ENCODE assay signal across 10 mouse cellular contexts in the genomic region with DNA sequence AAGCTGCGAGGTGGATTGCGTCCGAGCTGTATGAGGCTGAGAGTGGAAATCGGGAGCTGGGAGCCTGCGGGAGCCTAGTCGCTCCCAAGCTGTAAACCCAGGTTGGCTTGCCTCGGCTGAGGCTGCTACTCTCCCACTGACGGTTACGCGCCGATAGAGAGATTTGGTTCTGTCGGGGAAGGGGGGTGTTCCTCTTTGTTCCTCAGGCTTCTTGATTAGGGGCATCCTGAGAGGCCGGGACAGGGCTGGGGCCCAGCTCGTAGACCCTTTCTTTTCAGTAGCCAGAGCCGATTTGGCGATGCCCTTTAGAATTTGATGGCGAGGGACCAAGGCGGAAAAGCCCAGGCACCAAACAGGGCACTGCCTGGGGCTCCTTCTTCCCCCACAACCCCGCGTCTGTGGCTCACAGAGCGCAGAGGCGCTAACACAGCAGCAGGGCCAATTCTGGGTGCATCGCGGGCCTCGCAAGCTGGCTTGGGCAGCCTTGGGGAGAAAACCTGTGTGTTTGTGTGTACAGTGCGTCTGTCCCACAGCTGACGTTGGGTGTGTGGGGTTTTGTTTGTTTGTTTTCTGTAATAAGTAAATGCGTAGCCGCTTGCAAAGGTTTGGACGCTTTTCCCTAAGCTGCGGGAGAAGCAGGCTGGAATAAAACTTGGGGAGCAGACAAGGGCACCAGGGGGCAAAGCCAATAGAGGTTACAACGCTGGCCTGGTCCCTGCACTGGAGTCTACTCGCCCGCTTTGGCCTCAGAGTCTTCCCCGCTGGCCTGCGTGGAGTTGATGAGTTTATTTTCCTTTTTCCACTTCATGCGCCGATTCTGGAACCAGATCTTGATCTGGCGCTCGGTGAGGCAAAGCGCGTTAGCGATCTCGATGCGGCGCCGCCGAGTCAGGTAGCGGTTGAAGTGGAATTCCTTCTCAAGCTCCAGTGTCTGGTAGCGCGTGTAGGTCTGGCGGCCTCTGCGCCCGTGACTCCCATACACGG. TPM values are rescaled to one million over a fixed set of nuclear protein-coding genes. Genes with fewer than 3 reads are reported as not detected.
A peak's percentile ranks its signal among the peaks of the same experiment; 100 is the strongest.
DNase-seq lines count a peak whose midpoint lies in the region; ATAC-seq and TF ChIP-seq lines count a peak whose summit lies in the region.
"Had no signal": no experiment of that assay in that cellular context is flagged by ENCODE, and none has a peak within 500 bp of the region (broad histone marks: within the 10 kb centered on the region; RNA-seq: fewer than 3 reads in every experiment).

No protein-coding gene starts in this region.

- peak overlapping the region; percentile 59 for H3K9ac ChIP-seq in lung, embryonic 16.5 days (ENCODE audit: low read length)
- peak overlapping the region; percentile 61 for H3K9ac ChIP-seq in stomach, postnatal 0 days (ENCODE audit: low read length)

- TF ChIP-seq EP300 in stomach, postnatal 0 days (optimal IDR thresholded peaks at IDR 0.05), result no peak

- peak overlapping the region; percentile 73 for H3K27ac ChIP-seq in lung, embryonic 16.5 days (ENCODE audit: low read length)
- peak overlapping the region; percentile 66 for H3K27ac ChIP-seq in stomach, postnatal 0 days (replicated peaks)

- 15% methylated on average over 55 of the region's 55 CpGs for WGBS in lung, embryonic 16.5 days
- 12% methylated on average over 55 of the region's 55 CpGs for WGBS in stomach, postnatal 0 days

- no peaks in the 10 kb centered on the region for H3K9me3 ChIP-seq in lung, embryonic 16.5 days (ENCODE audit: control insufficient read depth, low read length)
- H3K9me3 ChIP-seq in stomach, postnatal 0 days (ENCODE audit: control insufficient read depth, low read length), result no peaks in the 10 kb centered on the region

- peaks cover 51% of the 10 kb centered on the region for H3K27me3 ChIP-seq in lung, embryonic 16.5 days (ENCODE audit: control insufficient read depth, insufficient read depth, low read depth, low read length)
- peaks cover 5% of the 10 kb centered on the region; the same call in 1 of the 2 replicates for H3K27me3 ChIP-seq in stomach, postnatal 0 days (ENCODE audit: control insufficient read depth, insufficient read depth, low read length)

- peak overlapping the region; percentile 73 for H3K4me2 ChIP-seq in lung, embryonic 16.5 days (ENCODE audit: low read depth, low read length)
- H3K4me2 ChIP-seq in stomach, postnatal 0 days (replicated peaks; ENCODE audit: low read depth), result peak overlapping the region; percentile 76

- no peaks in the 10 kb centered on the region for H3K36me3 ChIP-seq in lung, embryonic 16.5 days (ENCODE audit: control insufficient read depth, insufficient read depth, low read length)
- H3K36me3 ChIP-seq in stomach, postnatal 0 days (ENCODE audit: control insufficient read depth, insufficient read depth, low read length), result no peaks in the 10 kb centered on the region

- TF ChIP-seq CTCF in stomach, postnatal 0 days (IDR thresholded peaks at IDR 0.05; ENCODE audit: low read depth), result no peak

- ATAC-seq in lung, embryonic 16.5 days (ENCODE audit: low read depth), result no peak
- no peak for ATAC-seq in stomach, postnatal 0 days (ENCODE audit: low FRiP score, low TSS enrichment)

- H3K4me1 ChIP-seq in lung, embryonic 16.5 days (replicated peaks; ENCODE audit: control insufficient read depth, insufficient read depth, low read length), result peaks cover 2% of the 10 kb centered on the region; the same call in 1 of the 2 replicates
- no peaks in the 10 kb centered on the region for H3K4me1 ChIP-seq in stomach, postnatal 0 days (replicated peaks; ENCODE audit: control insufficient read depth, insufficient read depth)

- peak overlapping the region; percentile 85 for H3K4me3 ChIP-seq in lung, embryonic 16.5 days (ENCODE audit: low read length)
- H3K4me3 ChIP-seq in stomach, postnatal 0 days (ENCODE audit: low read depth, low read length), result peak overlapping the region; percentile 29

- peak; percentile 63 for DNase-seq in embryo, embryonic 11 days
- DNase-seq in embryo, embryonic 10.5 days (ENCODE audit: low spot score), result no peak
- no peak for DNase-seq in lung, postnatal 14 days
- DNase-seq in kidney, postnatal 10 days, result peak; percentile 56
- DNase-seq in stomach, postnatal 0 days (ENCODE audit: low spot score), result peak; percentile 19
- DNase-seq in yolk sac, embryonic 10.5 days (ENCODE audit: low spot score), result no peak
- DNase-seq in natural killer cell, adult 2 months (ENCODE audit: low spot score in 2 of 2), result no peak
- DNase-seq: cerebellum, adult 11 months had no signal

RNA-seq across cellular contexts. Expression of a gene that starts 1.5 kb away (rescaled TPM):
- polyA plus RNA-seq in lung, embryonic 16.5 days (2015; fragmentation: Nextera tagmentation; extraction: Ambion mirVana), result 32.3 and 36.3 TPM in 2 replicates
- 8.4 and 8.9 TPM in 2 replicates for polyA plus RNA-seq in stomach, postnatal 0 days (2015; fragmentation: Nextera tagmentation; extraction: Ambion mirVana)

RNA-seq across cellular contexts. Expression of a gene that starts 2.6 kb away (rescaled TPM):
- 2.0 and 2.2 TPM in 2 replicates for polyA plus RNA-seq in lung, embryonic 16.5 days (2015; fragmentation: Nextera tagmentation; extraction: Ambion mirVana)
- polyA plus RNA-seq in stomach, postnatal 0 days (2015; fragmentation: Nextera tagmentation; extraction: Ambion mirVana), result 0.33 and 0.80 TPM in 2 replicates
- polyA plus RNA-seq: heart, embryonic 14.5 days had no signal

RNA-seq across cellular contexts. Expression of a gene that starts 7.2 kb away (rescaled TPM):
- 6.6 and 7.6 TPM in 2 replicates for polyA plus RNA-seq in lung, embryonic 16.5 days (2015; fragmentation: Nextera tagmentation; extraction: Ambion mirVana)
- polyA plus RNA-seq in stomach, postnatal 0 days (2015; fragmentation: Nextera tagmentation; extraction: Ambion mirVana), result 2.8 and 2.9 TPM in 2 replicates

RNA-seq across cellular contexts. Expression of a gene that starts 7.2 kb away (rescaled TPM):
- not detected in 2 replicates for polyA plus RNA-seq in lung, embryonic 16.5 days (2015; fragmentation: Nextera tagmentation; extraction: Ambion mirVana)
- polyA plus RNA-seq in stomach, postnatal 0 days (2015; fragmentation: Nextera tagmentation; extraction: Ambion mirVana), result 0.21 TPM in 1 of 2 replicates, not detected in the other
- polyA plus RNA-seq: heart, embryonic 14.5 days had no signal

RNA-seq across cellular contexts. Expression of a gene that starts 14.4 kb away (rescaled TPM):
- 2.4 and 2.7 TPM in 2 replicates for polyA plus RNA-seq in lung, embryonic 16.5 days (2015; fragmentation: Nextera tagmentation; extraction: Ambion mirVana)
- 2.5 and 2.6 TPM in 2 replicates for polyA plus RNA-seq in stomach, postnatal 0 days (2015; fragmentation: Nextera tagmentation; extraction: Ambion mirVana)

Comparison
In these comparisons a context has a peak if more than half of its experiments do, and no peak if none do; other contexts are left out.
1. DNase-seq: peak in embryo, embryonic 11 days (single experiment), kidney, postnatal 10 days (single experiment) and stomach, postnatal 0 days (single experiment); none in embryo, embryonic 10.5 days (single experiment), lung, postnatal 14 days (single experiment), yolk sac, embryonic 10.5 days (single experiment) and natural killer cell, adult 2 months (0 of 2).